Comparison of ENCODE assay signal across 25 mouse cellular contexts in genomic region chr7:138431456-138431855, GRCm38 (mm10). TPM values are rescaled to one million over a fixed set of nuclear protein-coding genes. Genes with fewer than 3 reads are reported as not detected.
DNase-seq lines count a peak whose midpoint lies in the region; ATAC-seq lines count a peak whose summit lies in the region.
"Had no signal": no experiment of that assay in that cellular context is flagged by ENCODE, and none has a peak within 500 bp of the region (broad histone marks: within the 10 kb centered on the region; RNA-seq: fewer than 3 reads in every experiment).

No protein-coding gene starts in this region.

- H3K4me3 ChIP-seq in hindbrain, embryonic 10.5 days: no peak overlapping the region
- no peak overlapping the region for H3K4me3 ChIP-seq in hindbrain, embryonic 14.5 days (replicated peaks; ENCODE audit: low read length)
- no peak overlapping the region for H3K4me3 ChIP-seq in midbrain, embryonic 13.5 days (replicated peaks)
- H3K4me3 ChIP-seq in midbrain, embryonic 16.5 days (ENCODE audit: low read depth, low read length): no peak overlapping the region
- H3K4me3 ChIP-seq: embryonic facial prominence, embryonic 13.5 days; forebrain, embryonic 12.5 days; heart, embryonic 13.5 days; hindbrain, embryonic 15.5 days had no signal

- peak; percentile 16 to 29 for DNase-seq in cerebellum, postnatal 14 days
- DNase-seq in hindbrain, embryonic 10.5 days (ENCODE audit: low spot score): peak; percentile 7
- DNase-seq in hindbrain, embryonic 14.5 days (ENCODE audit: low spot score): no peak
- peak; percentile 51 for DNase-seq in retina, postnatal 1 day
- no peak for DNase-seq in left cerebral cortex, postnatal 25 days (ENCODE audit: low spot score in 2 of 2)
- DNase-seq: adrenal gland, postnatal 14 days; cerebellum, adult 2 months; cerebellum, postnatal 36 days; gastrocnemius, postnatal 36 days; heart, adult 11 months; heart, postnatal 36 days; kidney, adult 11 months had no signal

- no peak overlapping the region for H3K27ac ChIP-seq in hindbrain, embryonic 10.5 days
- no peak overlapping the region for H3K27ac ChIP-seq in hindbrain, embryonic 14.5 days
- H3K27ac ChIP-seq in midbrain, embryonic 13.5 days: 0 out of 2 replicates have a peak overlapping the region, but pooled peaks have one; percentile 41
- no peak overlapping the region for H3K27ac ChIP-seq in midbrain, embryonic 16.5 days (ENCODE audit: low read length)
- H3K27ac ChIP-seq: embryonic facial prominence, embryonic 13.5 days; forebrain, embryonic 12.5 days; heart, embryonic 13.5 days; hindbrain, embryonic 15.5 days had no signal

- intact Hi-C loops in left cerebral cortex, postnatal 25 days (cut with DNase I): loop anchor here (5.0 kb wide), 1 partner anchor 396 kb away; no protein-coding TSS in a partner anchor

- H3K36me3 ChIP-seq in hindbrain, embryonic 10.5 days: no peaks in the 10 kb centered on the region
- no peaks in the 10 kb centered on the region for H3K36me3 ChIP-seq in hindbrain, embryonic 14.5 days (replicated peaks; ENCODE audit: control insufficient read depth, insufficient read depth)
- no peaks in the 10 kb centered on the region for H3K36me3 ChIP-seq in midbrain, embryonic 13.5 days
- no peaks in the 10 kb centered on the region for H3K36me3 ChIP-seq in midbrain, embryonic 16.5 days (ENCODE audit: control insufficient read depth, insufficient read depth, low read length)
- H3K36me3 ChIP-seq: embryonic facial prominence, embryonic 13.5 days; forebrain, embryonic 12.5 days; heart, embryonic 13.5 days; hindbrain, embryonic 15.5 days had no signal

- H3K27me3 ChIP-seq in hindbrain, embryonic 10.5 days (ENCODE audit: insufficient read depth, poor library complexity, severe bottlenecking): peaks cover 30% of the 10 kb centered on the region
- no peaks in the 10 kb centered on the region for H3K27me3 ChIP-seq in hindbrain, embryonic 14.5 days (ENCODE audit: control insufficient read depth, insufficient read depth, low read length)
- no peaks in the 10 kb centered on the region for H3K27me3 ChIP-seq in midbrain, embryonic 13.5 days
- H3K27me3 ChIP-seq in midbrain, embryonic 16.5 days (ENCODE audit: control insufficient read depth, insufficient read depth, low read depth, low read length): no peaks in the 10 kb centered on the region
- H3K27me3 ChIP-seq: embryonic facial prominence, embryonic 13.5 days; heart, embryonic 13.5 days; hindbrain, embryonic 15.5 days; Patski had no signal

- no peak overlapping the region for H3K4me2 ChIP-seq in hindbrain, embryonic 14.5 days (replicated peaks)
- H3K4me2 ChIP-seq in midbrain, embryonic 13.5 days (replicated peaks): no peak overlapping the region
- H3K4me2 ChIP-seq in midbrain, embryonic 16.5 days (ENCODE audit: low read length): no peak overlapping the region
- H3K4me2 ChIP-seq: embryonic facial prominence, embryonic 13.5 days; forebrain, embryonic 12.5 days; heart, embryonic 13.5 days; hindbrain, embryonic 15.5 days had no signal

- ATAC-seq in cerebellum, adult (ENCODE audit: insufficient number of reproducible peaks, low FRiP score, low TSS enrichment): no peak
- ATAC-seq in hindbrain, embryonic 14.5 days (ENCODE audit: low FRiP score): no peak
- ATAC-seq in midbrain, embryonic 13.5 days: 0 out of 2 replicates have a peak, but pooled peaks have one; percentile 30
- ATAC-seq in midbrain, embryonic 16.5 days: no peak
- ATAC-seq: activated CD4-positive, CD25-positive, alpha-beta regulatory T cell, adult 4 months; Patski had no signal

- H3K9me3 ChIP-seq in hindbrain, embryonic 10.5 days: no peaks in the 10 kb centered on the region
- no peaks in the 10 kb centered on the region for H3K9me3 ChIP-seq in hindbrain, embryonic 14.5 days (ENCODE audit: control insufficient read depth, low read length)
- H3K9me3 ChIP-seq in midbrain, embryonic 13.5 days: no peaks in the 10 kb centered on the region
- no peaks in the 10 kb centered on the region for H3K9me3 ChIP-seq in midbrain, embryonic 16.5 days (replicated peaks; ENCODE audit: control insufficient read depth, low read length, poor library complexity, severe bottlenecking)
- H3K9me3 ChIP-seq: embryonic facial prominence, embryonic 13.5 days; forebrain, embryonic 12.5 days; heart, embryonic 13.5 days; hindbrain, embryonic 15.5 days had no signal

- peaks cover 13% of the 10 kb centered on the region for H3K4me1 ChIP-seq in hindbrain, embryonic 10.5 days (replicated peaks)
- no peaks in the 10 kb centered on the region for H3K4me1 ChIP-seq in hindbrain, embryonic 14.5 days (replicated peaks; ENCODE audit: control insufficient read depth, insufficient read depth, low read length)
- H3K4me1 ChIP-seq in midbrain, embryonic 13.5 days (replicated peaks): peaks cover 8% of the 10 kb centered on the region; the same call in 1 of the 2 replicates
- no peaks in the 10 kb centered on the region for H3K4me1 ChIP-seq in midbrain, embryonic 16.5 days (ENCODE audit: control insufficient read depth, insufficient read depth, low read length)
- H3K4me1 ChIP-seq: embryonic facial prominence, embryonic 13.5 days; heart, embryonic 13.5 days; hindbrain, embryonic 15.5 days had no signal

- no peak overlapping the region for H3K9ac ChIP-seq in hindbrain, embryonic 14.5 days
- no peak overlapping the region for H3K9ac ChIP-seq in midbrain, embryonic 13.5 days (replicated peaks)
- H3K9ac ChIP-seq in midbrain, embryonic 16.5 days (ENCODE audit: low read depth, low read length): no peak overlapping the region
- H3K9ac ChIP-seq: embryonic facial prominence, embryonic 13.5 days; forebrain, embryonic 12.5 days; heart, embryonic 13.5 days; hindbrain, embryonic 15.5 days had no signal

RNA-seq across cellular contexts. Expression of gene Tcerg1l, which starts 33.9 kb away (rescaled TPM):
- polyA plus RNA-seq in hindbrain, embryonic 10.5 days (2016; fragmentation: Nextera tagmentation; extraction: Ambion mirVana): 2.7 and 4.1 TPM in 2 replicates
- 39.7 and 41.0 TPM in 2 replicates for polyA plus RNA-seq in hindbrain, embryonic 14.5 days (2014; fragmentation: Nextera tagmentation; extraction: Ambion mirVana)
- 9.6 and 11.4 TPM in 2 replicates for polyA plus RNA-seq in midbrain, embryonic 13.5 days (2015; fragmentation: Nextera tagmentation; extraction: Ambion mirVana)
- polyA plus RNA-seq in midbrain, embryonic 16.5 days (2015; fragmentation: Nextera tagmentation; extraction: Ambion mirVana): 31.1 and 33.4 TPM in 2 replicates
- 10 to 100 TPM; 12.2 to 15.7 TPM for total RNA-seq in left cerebral cortex, postnatal 25 days (2021)
- total RNA-seq: gastrocnemius, adult 8-10 months; gastrocnemius, postnatal 36 days; heart, postnatal 36 days; MEL had no signal
- polyA plus RNA-seq: activated CD4-positive, CD25-positive, alpha-beta regulatory T cell, adult 4 months; C2C12; heart, postnatal 0 days had no signal

Comparison
In these comparisons a context has a peak if more than half of its experiments do, and no peak if none do; other contexts are left out.
1. DNase-seq: peak in cerebellum, postnatal 14 days (2 of 2), hindbrain, embryonic 10.5 days (single experiment) and retina, postnatal 1 day (single experiment); none in hindbrain, embryonic 14.5 days (single experiment) and left cerebral cortex, postnatal 25 days (0 of 2).